20 mouse cellular contexts compared by ENCODE assay signal in the genomic region with DNA sequence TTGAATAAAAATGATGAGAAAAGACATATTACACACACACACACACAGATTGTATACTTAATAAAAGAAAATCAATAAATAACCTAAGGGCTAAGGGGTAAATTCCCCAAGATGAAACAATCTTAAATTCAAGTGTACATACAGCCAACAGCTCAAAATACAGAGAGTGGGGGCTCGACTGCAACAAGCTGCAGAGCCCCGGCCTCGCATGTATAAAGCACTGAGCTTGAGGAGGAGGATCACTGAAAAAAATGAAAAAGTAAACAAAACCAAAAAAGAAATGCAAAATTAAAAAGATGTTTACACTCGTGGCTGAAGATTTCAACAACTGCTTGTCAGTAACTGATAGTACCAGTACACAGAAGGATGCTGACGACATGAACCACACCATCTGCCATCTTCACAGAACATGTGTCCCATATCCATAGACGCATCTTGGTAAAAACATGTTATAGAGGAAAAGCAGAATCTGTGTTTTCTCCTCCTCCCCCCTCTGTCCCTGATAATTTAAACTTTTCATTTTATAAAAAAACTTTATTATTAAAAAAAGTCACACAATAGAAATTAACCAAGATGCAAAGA.
A peak's percentile ranks its signal among the peaks of the same experiment; 100 is the strongest.
DNase-seq lines count a peak whose midpoint lies in the region; ATAC-seq and TF ChIP-seq lines count a peak whose summit lies in the region.
"Had no signal": no experiment of that assay in that cellular context is flagged by ENCODE, and none has a peak within 500 bp of the region (broad histone marks: within the 10 kb centered on the region; RNA-seq: fewer than 3 reads in every experiment).

No protein-coding gene starts in this region.

- H3K27ac ChIP-seq in forebrain, embryonic 13.5 days: peak overlapping the region; percentile 57; the same call in 1 of the 2 replicates
- H3K27ac ChIP-seq in forebrain, embryonic 11.5 days (ENCODE audit: low read depth, low read length): no peak overlapping the region
- H3K27ac ChIP-seq in layer of hippocampus, adult 2 months: peak overlapping the region; percentile 82
- H3K27ac ChIP-seq: heart, embryonic 13.5 days; limb, embryonic 10.5 days; liver, embryonic 12.5 days had no signal

- no peaks in the 10 kb centered on the region for H3K9me3 ChIP-seq in forebrain, embryonic 13.5 days (replicated peaks)
- H3K9me3 ChIP-seq in forebrain, embryonic 11.5 days (ENCODE audit: control insufficient read depth, low read length): no peaks in the 10 kb centered on the region
- H3K9me3 ChIP-seq: heart, embryonic 13.5 days; limb, embryonic 10.5 days; liver, embryonic 12.5 days had no signal

- no peak overlapping the region for H3K9ac ChIP-seq in forebrain, embryonic 13.5 days
- no peak overlapping the region for H3K9ac ChIP-seq in forebrain, embryonic 11.5 days (ENCODE audit: low read length)
- H3K9ac ChIP-seq: heart, embryonic 13.5 days; liver, embryonic 12.5 days had no signal

- no peaks in the 10 kb centered on the region for H3K27me3 ChIP-seq in forebrain, embryonic 13.5 days
- no peaks in the 10 kb centered on the region for H3K27me3 ChIP-seq in forebrain, embryonic 11.5 days (ENCODE audit: control insufficient read depth, insufficient read depth, low read length)
- H3K27me3 ChIP-seq: heart, embryonic 13.5 days; liver, embryonic 12.5 days; Patski had no signal

- DNase-seq in forebrain, embryonic 11.5 days (ENCODE audit: low spot score): no peak
- peak; percentile 47 to 83 for DNase-seq in layer of hippocampus, adult 18-20 months (ENCODE audit: low spot score in 2 of 2)
- DNase-seq in layer of hippocampus, postnatal 25 days (ENCODE audit: extremely low spot score in 1 of 2, low spot score in 1 of 2): no peak
- peak; percentile 79 for DNase-seq in brain, adult 2 months (ENCODE audit: low read depth, low spot score)
- DNase-seq in layer of hippocampus, adult 2 months (ENCODE audit: low spot score in 2 of 2): peak; percentile 52 to 60
- DNase-seq in left cerebral cortex, adult 11 months (ENCODE audit: low spot score): no peak
- DNase-seq: adrenal gland, adult 8-10 months; cerebellum, adult 9-11 months; gastrocnemius, postnatal 10 days; heart, adult 11 months; kidney, postnatal 4 days; lung, postnatal 36 days; right cerebral cortex, postnatal 25 days; thymus, postnatal 25 days had no signal

- peaks cover 8% of the 10 kb centered on the region; the same call in 1 of the 2 replicates for H3K4me1 ChIP-seq in forebrain, embryonic 13.5 days
- no peaks in the 10 kb centered on the region for H3K4me1 ChIP-seq in forebrain, embryonic 11.5 days (replicated peaks; ENCODE audit: control insufficient read depth, insufficient read depth, low read length)
- H3K4me1 ChIP-seq: limb, embryonic 10.5 days; liver, embryonic 12.5 days had no signal

- H3K36me3 ChIP-seq in forebrain, embryonic 13.5 days (ENCODE audit: poor library complexity, severe bottlenecking): no peaks in the 10 kb centered on the region; the same call in 1 of the 2 replicates
- H3K36me3 ChIP-seq in forebrain, embryonic 11.5 days (ENCODE audit: control insufficient read depth, insufficient read depth, low read length): no peaks in the 10 kb centered on the region
- H3K36me3 ChIP-seq: limb, embryonic 10.5 days; liver, embryonic 12.5 days had no signal

- ATAC-seq in forebrain, embryonic 13.5 days: peak; percentile 84; the same call in 1 of the 2 replicates
- no peak for ATAC-seq in forebrain, embryonic 11.5 days (replicated peaks; ENCODE audit: low FRiP score)
- ATAC-seq: CD4-positive, CD25-positive, alpha-beta regulatory T cell, adult 4 months; liver, embryonic 12.5 days; Patski had no signal

- no peak overlapping the region for H3K4me3 ChIP-seq in forebrain, embryonic 13.5 days
- no peak overlapping the region for H3K4me3 ChIP-seq in forebrain, embryonic 11.5 days (ENCODE audit: low read depth, low read length)
- H3K4me3 ChIP-seq in layer of hippocampus, adult 2 months: no peak overlapping the region
- H3K4me3 ChIP-seq: heart, embryonic 13.5 days; limb, embryonic 10.5 days; liver, embryonic 12.5 days had no signal

- TF ChIP-seq CTCF in layer of hippocampus, adult 2 months (conservative IDR thresholded peaks at IDR 0.05): no peak

- no peak overlapping the region for H3K4me2 ChIP-seq in forebrain, embryonic 13.5 days
- H3K4me2 ChIP-seq in forebrain, embryonic 11.5 days (ENCODE audit: low read depth, low read length, severe bottlenecking): no peak overlapping the region
- H3K4me2 ChIP-seq: heart, embryonic 13.5 days; liver, embryonic 12.5 days had no signal

- WGBS in forebrain, embryonic 13.5 days: 70% methylated on average over 6 of the region's 6 CpGs
- WGBS in forebrain, embryonic 11.5 days: 82% methylated on average over 6 of the region's 6 CpGs

Comparison
In these comparisons a context has a peak if more than half of its experiments do, and no peak if none do; other contexts are left out.
1. DNase-seq: peak in layer of hippocampus, adult 18-20 months (2 of 2), brain, adult 2 months (single experiment) and layer of hippocampus, adult 2 months (2 of 2); none in forebrain, embryonic 11.5 days (single experiment), layer of hippocampus, postnatal 25 days (0 of 2) and left cerebral cortex, adult 11 months (single experiment).